Mouse (Mus musculus) MEL (cell line): Measurements from ENCODE around the gene Plekhg5. TPM values are rescaled to one million over a fixed set of nuclear protein-coding genes. Genes with fewer than 3 reads are reported as not detected.

Source experiments
- DNase-seq: peaks from one replicate; pipeline ENCODE4 v3.0.0; 2011; ENCODE audit warnings: low read depth, low spot score
- H3K27ac ChIP-seq: 2 replicates; pipeline ENCODE4 v1.5.1; 2012; ENCODE audit warnings: low read depth, mild to moderate bottlenecking, control low read depth, low read length, moderate library complexity; ENCODE audit not compliant: control insufficient read depth
- H3K27me3 ChIP-seq, 2 experiments: fragments of 150-350 bp in 1 of 2; sonication (generic) in 1 of 2; 2 replicates each; pipeline ENCODE4 v1.6.1; 2012; ENCODE audit warnings: low read length in 2 of 2, mild to moderate bottlenecking in 2 of 2, improper control_type of control experiment in 1 of 2, moderate library complexity in 1 of 2; ENCODE audit not compliant: insufficient read depth in 2 of 2, control insufficient read depth in 1 of 2
- H3K36me3 ChIP-seq, 2 experiments: 2 replicates each; pipeline ENCODE4 v1.6.1; 2012 to 2014; ENCODE audit warnings: low read length in 2 of 2, improper control_type of control experiment in 1 of 2, inconsistent platforms in 1 of 2, mild to moderate bottlenecking in 1 of 2; ENCODE audit not compliant: insufficient read depth in 2 of 2, control insufficient read depth in 1 of 2
- H3K4me1 ChIP-seq, 2 experiments: fragments of 150-350 bp in 1 of 2; sonication (generic) in 1 of 2; 2 replicates each; pipeline ENCODE4 v1.6.1; 2012; ENCODE audit warnings: low read length in 2 of 2, improper control_type of control experiment in 1 of 2, mild to moderate bottlenecking in 1 of 2; ENCODE audit not compliant: insufficient read depth in 2 of 2, control insufficient read depth in 1 of 2
- H3K4me3 ChIP-seq, 2 experiments: fragments of 150-350 bp in 1 of 2; sonication (generic) in 1 of 2; 2 replicates each; pipeline ENCODE4 v1.5.1; 2012; ENCODE audit warnings: low read depth in 2 of 2, low read length in 2 of 2, mild to moderate bottlenecking in 2 of 2, moderate library complexity in 2 of 2, control low read depth in 1 of 2, improper control_type of control experiment in 1 of 2; ENCODE audit not compliant: control insufficient read depth in 1 of 2, insufficient read depth in 1 of 2
- H3K79me2 ChIP-seq: 2 replicates; pipeline ENCODE4 v1.6.1; 2012; ENCODE audit warnings: mild to moderate bottlenecking, low read length, moderate library complexity; ENCODE audit not compliant: control insufficient read depth, poor library complexity, insufficient read depth
- H3K9ac ChIP-seq: 2 replicates; pipeline ENCODE4 v1.6.1; 2012; ENCODE audit warnings: low read depth, mild to moderate bottlenecking, control low read depth, low read length, moderate library complexity; ENCODE audit not compliant: control insufficient read depth, poor library complexity, severe bottlenecking
- H3K9me3 ChIP-seq: fragments of 150-350 bp; sonication (generic); replicated peaks from 2 replicates; pipeline ENCODE4 v1.6.1; 2012; ENCODE audit warnings: mild to moderate bottlenecking, low read length, improper control_type of control experiment, moderate library complexity; ENCODE audit not compliant: insufficient read depth
- CHD1 ChIP-seq: IDR thresholded peaks from 2 replicates; pipeline ENCODE4 v1.6.1; 2012; ENCODE audit warnings: low read depth, mild to moderate bottlenecking, inconsistent platforms, low read length, improper control_type of control experiment
- CHD2 ChIP-seq: IDR thresholded peaks from 2 replicates; pipeline ENCODE4 v1.6.1; 2011; ENCODE audit warnings: low read length, improper control_type of control experiment
- CTCF ChIP-seq, 3 experiments: IDR thresholded peaks in 2 of 3; conservative IDR thresholded peaks in 1 of 3; 2 replicates each; pipeline ENCODE4 v1.5.1; 2011 to 2012; ENCODE audit warnings: low read length in 3 of 3, low read depth in 2 of 3, mild to moderate bottlenecking in 2 of 3, improper control_type of control experiment in 1 of 3, inconsistent platforms in 1 of 3, mixed read lengths in 1 of 3, moderate library complexity in 1 of 3; ENCODE audit not compliant: control insufficient read depth in 1 of 3, insufficient read depth in 1 of 3, poor library complexity in 1 of 3, severe bottlenecking in 1 of 3
- ELF1 ChIP-seq: IDR thresholded peaks from 2 replicates; pipeline ENCODE4 v1.6.1; 2014; ENCODE audit warnings: low read depth, mild to moderate bottlenecking, inconsistent platforms, low read length, improper control_type of control experiment, moderate library complexity
- EP300 ChIP-seq, 2 experiments: IDR thresholded peaks; 2 replicates each; pipeline ENCODE4 v1.6.1; 2011; ENCODE audit warnings: improper control_type of control experiment in 2 of 2, low read length in 2 of 2, low read depth in 1 of 2, mild to moderate bottlenecking in 1 of 2
- GABPA ChIP-seq: IDR thresholded peaks from 2 replicates; pipeline ENCODE4 v1.6.1; 2012; ENCODE audit warnings: low read depth, mild to moderate bottlenecking, inconsistent platforms, low read length, improper control_type of control experiment, moderate library complexity
- HCFC1 ChIP-seq: IDR thresholded peaks from 2 replicates; pipeline ENCODE4 v1.6.1; 2012; ENCODE audit warnings: low read depth, mild to moderate bottlenecking, inconsistent platforms, low read length, improper control_type of control experiment, moderate library complexity
- MAFK ChIP-seq: IDR thresholded peaks from 2 replicates; pipeline ENCODE4 v1.6.1; 2011; ENCODE audit warnings: low read depth, mild to moderate bottlenecking, low read length, improper control_type of control experiment, borderline replicate concordance
- MEF2A ChIP-seq: IDR thresholded peaks from 2 replicates; pipeline ENCODE4 v1.6.1; 2014; ENCODE audit warnings: low read depth, mild to moderate bottlenecking, inconsistent platforms, low read length, improper control_type of control experiment; ENCODE audit not compliant: poor library complexity, insufficient replicate concordance, severe bottlenecking; ENCODE audit errors: extremely low read depth
- MXI1 ChIP-seq: IDR thresholded peaks from 2 replicates; pipeline ENCODE4 v1.6.1; 2011; ENCODE audit warnings: mild to moderate bottlenecking, low read depth, low read length, improper control_type of control experiment
- MYC ChIP-seq: IDR thresholded peaks from 2 replicates; pipeline ENCODE4 v1.6.1; 2011; ENCODE audit warnings: low read depth, mild to moderate bottlenecking, low read length, improper control_type of control experiment, moderate library complexity
- NELFE ChIP-seq: IDR thresholded peaks from 2 replicates; pipeline ENCODE4 v1.6.1; 2011; ENCODE audit warnings: low read depth, low read length, improper control_type of control experiment
- POLR2A ChIP-seq, 2 experiments: IDR thresholded peaks; 2 replicates each; pipeline ENCODE4 v1.6.1; 2011 to 2012; ENCODE audit warnings: low read length in 2 of 2, mild to moderate bottlenecking in 2 of 2, control low read depth in 1 of 2, improper control_type of control experiment in 1 of 2, low read depth in 1 of 2, moderate library complexity in 1 of 2; ENCODE audit not compliant: control insufficient read depth in 1 of 2, insufficient read depth in 1 of 2, poor library complexity in 1 of 2
- RAD21 ChIP-seq: IDR thresholded peaks from 2 replicates; pipeline ENCODE4 v1.6.1; 2011; ENCODE audit warnings: mild to moderate bottlenecking, low read depth, low read length, improper control_type of control experiment
- RCOR1 ChIP-seq: IDR thresholded peaks from 2 replicates; pipeline ENCODE4 v1.6.1; 2012; ENCODE audit warnings: low read depth, mild to moderate bottlenecking, inconsistent platforms, low read length, improper control_type of control experiment
- SIN3A ChIP-seq: IDR thresholded peaks from 2 replicates; pipeline ENCODE4 v1.6.1; 2012; ENCODE audit warnings: low read length, improper control_type of control experiment, inconsistent platforms
- SMC3 ChIP-seq: IDR thresholded peaks from 2 replicates; pipeline ENCODE4 v1.6.1; 2011; ENCODE audit warnings: low read depth, low read length, improper control_type of control experiment
- TBP ChIP-seq: IDR thresholded peaks from 2 replicates; pipeline ENCODE4 v1.8.0; 2011; ENCODE audit warnings: low read depth, low read length, improper control_type of control experiment
- USF2 ChIP-seq, 2 experiments: IDR thresholded peaks; 2 replicates each; pipeline ENCODE4 v1.6.1; 2011 to 2012; ENCODE audit warnings: improper control_type of control experiment in 2 of 2, low read length in 2 of 2, borderline replicate concordance in 1 of 2, inconsistent platforms in 1 of 2, low read depth in 1 of 2, mild to moderate bottlenecking in 1 of 2; ENCODE audit not compliant: insufficient read depth in 1 of 2
- ZC3H11A ChIP-seq: IDR thresholded peaks from 2 replicates; pipeline ENCODE4 v1.6.1; 2012; ENCODE audit warnings: low read depth, mild to moderate bottlenecking, inconsistent platforms, low read length, improper control_type of control experiment
- ZKSCAN1 ChIP-seq: IDR thresholded peaks from 2 replicates; pipeline ENCODE4 v1.6.1; 2012; ENCODE audit warnings: low read depth, mild to moderate bottlenecking, inconsistent platforms, low read length, improper control_type of control experiment, moderate library complexity
- polyA plus RNA-seq, 2 experiments: library from polyadenylated mRNA; stranded (reverse) in 1 of 2; unstranded in 1 of 2; fragments of >175 nt in 1 of 2; fragments of >200 nt in 1 of 2; gene quantifications; 2 replicates each; pipeline versions ENCODE4 v1.2.1 to v1.2.4; 2012; ENCODE audit warnings: low replicate concordance in 2 of 2, low read depth in 1 of 2; ENCODE audit not compliant: insufficient read length in 2 of 2, insufficient read depth in 1 of 2, missing spikeins in 1 of 2
- total RNA-seq: library from RNA; depleted of rRNA; stranded (reverse); fragments of 300-350 nt; gene quantifications from 2 replicates; pipeline ENCODE4 v1.2.3, GENCODE M21; 2012

Plekhg5 gene
- total and polyA plus RNA-seq, 3 experiments: 10.8 to 19.6 TPM; not detected in 1

- TF ChIP-seq POLR2A (IDR thresholded peaks at IDR 0.05; ENCODE audit: control insufficient read depth in 1 of 2, insufficient read depth in 1 of 2, low read depth in 1 of 2, low read length in 2 of 2, poor library complexity in 1 of 2) (peak; percentile 91), MAFK (no peak), CHD2 (no peak), RAD21 (no peak), ZC3H11A (no peak), HCFC1 (peak; percentile 89), TBP (peak; percentile 53; the same call in 1 of the 2 replicates)
Observed at GRCm38 (mm10) chr4:152027524-152027923, 44.8 kb upstream of the Plekhg5 start, which contains the start of gene Zbtb48 (continued).

GRCm38 (mm10) chr4:152028456-152028855, 43.8 kb upstream of the Plekhg5 start:
- Histone ChIP-seq H3K36me3 (peaks cover 0 to 15% of the 10 kb centered on the region in 2 experiments; a peak in 2 of 4 replicates), H3K9me3 (no peaks in the 10 kb centered on the region), H3K79me2 (peaks cover 29% of the 10 kb centered on the region), H3K4me1 (peaks cover 0 to 22% of the 10 kb centered on the region in 2 experiments; a peak in 3 of 4 replicates), H3K27me3 (no peaks in the 10 kb centered on the region), H3K27ac (no peak overlapping the region), H3K4me3 (no peak overlapping the region), H3K9ac (no peak overlapping the region)
- DNase-seq: no peak
- TF ChIP-seq ELF1: no peak

GRCm38 (mm10) chr4:152029087-152029486, 43.2 kb upstream of the Plekhg5 start:
- DNase-seq: peak; percentile 60
- H3K79me2 ChIP-seq: peaks cover 29% of the 10 kb centered on the region
- H3K27me3 ChIP-seq: no peaks in the 10 kb centered on the region
- no peak overlapping the region for H3K4me3 ChIP-seq
- H3K9ac ChIP-seq: no peak overlapping the region
- no peaks in the 10 kb centered on the region for H3K9me3 ChIP-seq
- peaks cover 0 to 15% of the 10 kb centered on the region in 2 experiments; a peak in 2 of 4 replicates for H3K36me3 ChIP-seq
- peaks cover 0 to 22% of the 10 kb centered on the region in 2 experiments; a peak in 3 of 4 replicates for H3K4me1 ChIP-seq
- TF ChIP-seq CTCF (IDR thresholded peaks at IDR 0.05 in 2 of 3, conservative IDR thresholded peaks at IDR 0.05 in 1 of 3; ENCODE audit: control insufficient read depth in 1 of 3, insufficient read depth in 1 of 3, low read depth in 2 of 3, low read length in 3 of 3, poor library complexity in 1 of 3, severe bottlenecking in 1 of 3) (peak; percentile 35 to 50 (median 42)), MYC (0 out of 2 replicates have a peak, but pooled peaks have one; percentile 20), CHD1 (no peak), RCOR1 (no peak), RAD21 (peak; percentile 13), TBP (peak; percentile 93), SIN3A (peak; percentile 33; the same call in 1 of the 2 replicates), SMC3 (peak; percentile 17; the same call in 1 of the 2 replicates), GABPA (no peak), NELFE (no peak), EP300 (IDR thresholded peaks at IDR 0.05; ENCODE audit: low read depth in 1 of 2, low read length in 2 of 2) (no peak), ZKSCAN1 (no peak), MEF2A (no peak), USF2 (IDR thresholded peaks at IDR 0.05; ENCODE audit: borderline replicate concordance in 1 of 2, insufficient read depth in 1 of 2, low read depth in 1 of 2, low read length in 2 of 2) (no peak), MXI1 (no peak)
- no peak overlapping the region for H3K27ac ChIP-seq
